8 mouse cellular contexts compared by ENCODE assay signal in the genomic region with DNA sequence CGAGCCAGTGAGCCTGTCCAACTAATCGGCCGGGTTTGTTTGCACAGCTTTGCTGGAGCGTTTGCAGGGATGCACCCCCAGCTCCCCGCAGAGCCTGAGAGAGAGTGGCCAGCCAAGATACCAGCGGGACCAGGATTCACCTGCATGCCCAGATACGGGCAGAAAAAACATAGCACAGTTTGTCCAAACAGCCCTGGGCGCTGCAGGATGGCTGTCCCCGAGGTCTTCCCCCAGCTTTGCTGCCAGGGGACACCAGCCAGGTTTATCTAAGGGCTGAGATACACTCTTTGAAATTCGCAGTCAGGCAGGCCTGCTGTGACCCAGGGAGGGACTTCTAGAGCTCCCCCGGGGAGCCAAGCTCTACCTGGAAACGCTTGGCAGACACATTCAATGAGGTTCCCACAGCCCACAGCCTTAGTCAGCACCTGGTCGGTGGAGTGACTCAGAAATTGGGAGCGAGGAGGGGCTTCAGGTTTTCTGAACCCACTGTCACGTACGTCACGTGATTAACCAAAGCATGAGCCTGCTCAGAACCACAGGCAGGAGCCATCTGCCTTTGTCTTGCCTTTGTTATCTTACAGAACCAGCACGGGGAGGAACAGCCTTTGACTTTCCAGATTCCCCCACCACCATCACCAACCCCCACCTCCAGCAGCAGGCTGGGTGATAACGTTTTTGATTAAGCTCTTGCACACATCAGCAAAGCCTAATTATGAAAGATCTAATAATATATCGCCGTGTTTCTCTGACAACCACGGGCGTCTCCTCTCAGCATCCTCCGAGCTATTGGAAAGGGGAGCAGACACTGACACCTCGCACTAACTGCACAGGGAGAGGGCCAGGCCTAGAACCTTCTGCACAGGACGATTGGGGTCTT.
DNase-seq lines count a peak whose midpoint lies in the region; ATAC-seq and TF ChIP-seq lines count a peak whose summit lies in the region.

No protein-coding gene starts in this region.

- peak overlapping the region; percentile 48; the same call in 1 of the 2 replicates for H3K9ac ChIP-seq in heart, embryonic 11.5 days (ENCODE audit: low read depth, low read length)
- H3K9ac ChIP-seq in lung, embryonic 14.5 days, result no peak overlapping the region

- peak overlapping the region; percentile 81 for H3K27ac ChIP-seq in embryonic facial prominence, embryonic 10.5 days (replicated peaks)
- H3K27ac ChIP-seq in heart, embryonic 11.5 days (ENCODE audit: low read depth, low read length), result peak overlapping the region; percentile 24
- no peak overlapping the region for H3K27ac ChIP-seq in lung, embryonic 14.5 days (ENCODE audit: low read depth)

- H3K27me3 ChIP-seq in embryonic facial prominence, embryonic 10.5 days (replicated peaks; ENCODE audit: low read depth, poor library complexity, severe bottlenecking), result peaks cover 60% of the 10 kb centered on the region
- no peaks in the 10 kb centered on the region for H3K27me3 ChIP-seq in heart, embryonic 11.5 days (ENCODE audit: control insufficient read depth, insufficient read depth, low read length)
- H3K27me3 ChIP-seq in lung, embryonic 14.5 days (ENCODE audit: insufficient read depth, low read length), result 0 out of 2 replicates have a peak, but pooled peaks cover 4% of the 10 kb centered on the region

- H3K4me3 ChIP-seq in embryonic facial prominence, embryonic 10.5 days, result peak overlapping the region; percentile 44
- H3K4me3 ChIP-seq in heart, embryonic 11.5 days (ENCODE audit: low read depth, low read length), result 0 out of 2 replicates have a peak overlapping the region, but pooled peaks have one; percentile 14
- H3K4me3 ChIP-seq in lung, embryonic 14.5 days (ENCODE audit: low read depth, low read length), result no peak overlapping the region

- H3K4me2 ChIP-seq in heart, embryonic 11.5 days, result peak overlapping the region; percentile 63
- H3K4me2 ChIP-seq in lung, embryonic 14.5 days, result peak overlapping the region; percentile 48

- WGBS in embryonic facial prominence, embryonic 10.5 days, result 3% methylated on average over 26 of the region's 26 CpGs
- WGBS in heart, embryonic 11.5 days (ENCODE audit: insufficient replicate concordance), result 6% methylated on average over 26 of the region's 26 CpGs
- 14% methylated on average over 26 of the region's 26 CpGs for WGBS in lung, embryonic 14.5 days

- TF ChIP-seq CTCF in lung, embryonic 14.5 days (IDR thresholded peaks at IDR 0.05; ENCODE audit: low read depth), result no peak

- H3K36me3 ChIP-seq in embryonic facial prominence, embryonic 10.5 days (replicated peaks), result no peaks in the 10 kb centered on the region
- H3K36me3 ChIP-seq in heart, embryonic 11.5 days (ENCODE audit: control insufficient read depth, insufficient read depth, low read length), result no peaks in the 10 kb centered on the region
- H3K36me3 ChIP-seq in lung, embryonic 14.5 days (ENCODE audit: insufficient read depth), result no peaks in the 10 kb centered on the region

- H3K9me3 ChIP-seq in embryonic facial prominence, embryonic 10.5 days, result no peaks in the 10 kb centered on the region
- no peaks in the 10 kb centered on the region for H3K9me3 ChIP-seq in heart, embryonic 11.5 days (replicated peaks; ENCODE audit: control insufficient read depth, low read length)
- no peaks in the 10 kb centered on the region for H3K9me3 ChIP-seq in lung, embryonic 14.5 days (ENCODE audit: low read depth, low read length)

- peak; percentile 21 for DNase-seq in thymus, postnatal 0 days (ENCODE audit: low spot score)
- no peak for DNase-seq in thymus, adult 18-20 months
- peak; percentile 51 for DNase-seq in embryonic facial prominence, embryonic 10.5 days (ENCODE audit: low spot score)
- peak; percentile 21 to 33 for DNase-seq in layer of hippocampus, adult 8-10 months (ENCODE audit: low spot score in 2 of 2)
- peak; percentile 50 for DNase-seq in lung, embryonic 14.5 days
- DNase-seq in right cerebral cortex, postnatal 4 days, result peak; percentile 33
- DNase-seq in spleen, postnatal 4 days (ENCODE audit: low spot score in 2 of 2), result no peak

- H3K4me1 ChIP-seq in embryonic facial prominence, embryonic 10.5 days, result peaks cover 54% of the 10 kb centered on the region
- peaks cover 24% of the 10 kb centered on the region for H3K4me1 ChIP-seq in heart, embryonic 11.5 days (ENCODE audit: control insufficient read depth, insufficient read depth, low read length)
- H3K4me1 ChIP-seq in lung, embryonic 14.5 days (ENCODE audit: insufficient read depth), result peaks cover 12% of the 10 kb centered on the region; the same call in 1 of the 2 replicates

- ATAC-seq in heart, embryonic 11.5 days (replicated peaks; ENCODE audit: insufficient number of reproducible peaks, low FRiP score, low TSS enrichment), result peak; percentile 72
- ATAC-seq in lung, embryonic 14.5 days (ENCODE audit: insufficient read depth), result peak; percentile 48

Comparison
In these comparisons a context has a peak if more than half of its experiments do, and no peak if none do; other contexts are left out.
1. DNase-seq: peak in thymus, postnatal 0 days (single experiment), embryonic facial prominence, embryonic 10.5 days (single experiment), layer of hippocampus, adult 8-10 months (2 of 2), lung, embryonic 14.5 days (single experiment) and right cerebral cortex, postnatal 4 days (single experiment); none in thymus, adult 18-20 months (0 of 2) and spleen, postnatal 4 days (0 of 2).